Mouse (Mus musculus) MEL (cell line): ENCODE measurements at regions not wholly inside any gene's neighbourhood (a gene's known extent, or its start where the extent isn't known, plus 50 kb on each side); places are given as distances from the start of the nearest gene placed in this dataset.

Source experiments
- DNase-seq: peaks from one replicate; pipeline ENCODE4 v3.0.0; 2011; ENCODE audit warnings: low read depth, low spot score
- H3K27ac ChIP-seq: 2 replicates; pipeline ENCODE4 v1.5.1; 2012; ENCODE audit warnings: low read depth, mild to moderate bottlenecking, control low read depth, low read length, moderate library complexity; ENCODE audit not compliant: control insufficient read depth
- H3K27me3 ChIP-seq, 2 experiments: fragments of 150-350 bp in 1 of 2; sonication (generic) in 1 of 2; 2 replicates each; pipeline ENCODE4 v1.6.1; 2012; ENCODE audit warnings: low read length in 2 of 2, mild to moderate bottlenecking in 2 of 2, improper control_type of control experiment in 1 of 2, moderate library complexity in 1 of 2; ENCODE audit not compliant: insufficient read depth in 2 of 2, control insufficient read depth in 1 of 2
- H3K36me3 ChIP-seq, 2 experiments: 2 replicates each; pipeline ENCODE4 v1.6.1; 2012 to 2014; ENCODE audit warnings: low read length in 2 of 2, improper control_type of control experiment in 1 of 2, inconsistent platforms in 1 of 2, mild to moderate bottlenecking in 1 of 2; ENCODE audit not compliant: insufficient read depth in 2 of 2, control insufficient read depth in 1 of 2
- H3K4me1 ChIP-seq, 2 experiments: fragments of 150-350 bp in 1 of 2; sonication (generic) in 1 of 2; 2 replicates each; pipeline ENCODE4 v1.6.1; 2012; ENCODE audit warnings: low read length in 2 of 2, improper control_type of control experiment in 1 of 2, mild to moderate bottlenecking in 1 of 2; ENCODE audit not compliant: insufficient read depth in 2 of 2, control insufficient read depth in 1 of 2
- H3K4me3 ChIP-seq, 2 experiments: fragments of 150-350 bp in 1 of 2; sonication (generic) in 1 of 2; 2 replicates each; pipeline ENCODE4 v1.5.1; 2012; ENCODE audit warnings: low read depth in 2 of 2, low read length in 2 of 2, mild to moderate bottlenecking in 2 of 2, moderate library complexity in 2 of 2, control low read depth in 1 of 2, improper control_type of control experiment in 1 of 2; ENCODE audit not compliant: control insufficient read depth in 1 of 2, insufficient read depth in 1 of 2
- H3K79me2 ChIP-seq: 2 replicates; pipeline ENCODE4 v1.6.1; 2012; ENCODE audit warnings: mild to moderate bottlenecking, low read length, moderate library complexity; ENCODE audit not compliant: control insufficient read depth, poor library complexity, insufficient read depth
- H3K9ac ChIP-seq: 2 replicates; pipeline ENCODE4 v1.6.1; 2012; ENCODE audit warnings: low read depth, mild to moderate bottlenecking, control low read depth, low read length, moderate library complexity; ENCODE audit not compliant: control insufficient read depth, poor library complexity, severe bottlenecking
- H3K9me3 ChIP-seq: fragments of 150-350 bp; sonication (generic); replicated peaks from 2 replicates; pipeline ENCODE4 v1.6.1; 2012; ENCODE audit warnings: mild to moderate bottlenecking, low read length, improper control_type of control experiment, moderate library complexity; ENCODE audit not compliant: insufficient read depth
- BHLHE40 ChIP-seq: IDR thresholded peaks from 2 replicates; pipeline ENCODE4 v1.6.1; 2012; ENCODE audit warnings: low read depth, mild to moderate bottlenecking, inconsistent platforms, low read length, improper control_type of control experiment, borderline replicate concordance
- CHD2 ChIP-seq: IDR thresholded peaks from 2 replicates; pipeline ENCODE4 v1.6.1; 2011; ENCODE audit warnings: low read length, improper control_type of control experiment
- CTCF ChIP-seq, 3 experiments: IDR thresholded peaks in 2 of 3; conservative IDR thresholded peaks in 1 of 3; 2 replicates each; pipeline ENCODE4 v1.5.1; 2011 to 2012; ENCODE audit warnings: low read length in 3 of 3, low read depth in 2 of 3, mild to moderate bottlenecking in 2 of 3, improper control_type of control experiment in 1 of 3, inconsistent platforms in 1 of 3, mixed read lengths in 1 of 3, moderate library complexity in 1 of 3; ENCODE audit not compliant: control insufficient read depth in 1 of 3, insufficient read depth in 1 of 3, poor library complexity in 1 of 3, severe bottlenecking in 1 of 3
- EP300 ChIP-seq, 2 experiments: IDR thresholded peaks; 2 replicates each; pipeline ENCODE4 v1.6.1; 2011; ENCODE audit warnings: improper control_type of control experiment in 2 of 2, low read length in 2 of 2, low read depth in 1 of 2, mild to moderate bottlenecking in 1 of 2
- HCFC1 ChIP-seq: IDR thresholded peaks from 2 replicates; pipeline ENCODE4 v1.6.1; 2012; ENCODE audit warnings: low read depth, mild to moderate bottlenecking, inconsistent platforms, low read length, improper control_type of control experiment, moderate library complexity
- MAX ChIP-seq: IDR thresholded peaks from 2 replicates; pipeline ENCODE4 v1.6.1; 2011; ENCODE audit warnings: low read length, improper control_type of control experiment
- MAZ ChIP-seq: IDR thresholded peaks from 2 replicates; pipeline ENCODE4 v1.6.1; 2012; ENCODE audit warnings: low read depth, mild to moderate bottlenecking, inconsistent platforms, low read length, improper control_type of control experiment
- MEF2A ChIP-seq: IDR thresholded peaks from 2 replicates; pipeline ENCODE4 v1.6.1; 2014; ENCODE audit warnings: low read depth, mild to moderate bottlenecking, inconsistent platforms, low read length, improper control_type of control experiment; ENCODE audit not compliant: poor library complexity, insufficient replicate concordance, severe bottlenecking; ENCODE audit errors: extremely low read depth
- NELFE ChIP-seq: IDR thresholded peaks from 2 replicates; pipeline ENCODE4 v1.6.1; 2011; ENCODE audit warnings: low read depth, low read length, improper control_type of control experiment
- POLR2A ChIP-seq, 2 experiments: IDR thresholded peaks; 2 replicates each; pipeline ENCODE4 v1.6.1; 2011 to 2012; ENCODE audit warnings: low read length in 2 of 2, mild to moderate bottlenecking in 2 of 2, control low read depth in 1 of 2, improper control_type of control experiment in 1 of 2, low read depth in 1 of 2, moderate library complexity in 1 of 2; ENCODE audit not compliant: control insufficient read depth in 1 of 2, insufficient read depth in 1 of 2, poor library complexity in 1 of 2
- POLR2AphosphoS2 ChIP-seq: IDR thresholded peaks from 2 replicates; pipeline ENCODE4 v1.6.1; 2011; ENCODE audit warnings: low read length, improper control_type of control experiment
- POLR2AphosphoS5 ChIP-seq: IDR thresholded peaks from 2 replicates; pipeline ENCODE4 v1.6.1; 2012; ENCODE audit warnings: low read depth, borderline replicate concordance, mild to moderate bottlenecking, inconsistent platforms, low read length, moderate library complexity, mixed read lengths
- RAD21 ChIP-seq: IDR thresholded peaks from 2 replicates; pipeline ENCODE4 v1.6.1; 2011; ENCODE audit warnings: mild to moderate bottlenecking, low read depth, low read length, improper control_type of control experiment
- RCOR1 ChIP-seq: IDR thresholded peaks from 2 replicates; pipeline ENCODE4 v1.6.1; 2012; ENCODE audit warnings: low read depth, mild to moderate bottlenecking, inconsistent platforms, low read length, improper control_type of control experiment
- SIN3A ChIP-seq: IDR thresholded peaks from 2 replicates; pipeline ENCODE4 v1.6.1; 2012; ENCODE audit warnings: low read length, improper control_type of control experiment, inconsistent platforms
- TAL1 ChIP-seq: IDR thresholded peaks from 2 replicates; pipeline ENCODE4 v1.6.1; 2012; ENCODE audit warnings: mild to moderate bottlenecking, inconsistent platforms, low read length, moderate library complexity, mixed read lengths
- TBP ChIP-seq: IDR thresholded peaks from 2 replicates; pipeline ENCODE4 v1.8.0; 2011; ENCODE audit warnings: low read depth, low read length, improper control_type of control experiment
- TCF12 ChIP-seq: IDR thresholded peaks from 2 replicates; pipeline ENCODE4 v1.6.1; 2014; ENCODE audit warnings: low read depth, mild to moderate bottlenecking, inconsistent platforms, low read length, improper control_type of control experiment, moderate library complexity
- UBTF ChIP-seq: IDR thresholded peaks from 2 replicates; pipeline ENCODE4 v1.6.1; 2012; ENCODE audit warnings: low read depth, mild to moderate bottlenecking, inconsistent platforms, low read length, improper control_type of control experiment, moderate library complexity, borderline replicate concordance; ENCODE audit not compliant: insufficient read depth
- USF1 ChIP-seq: IDR thresholded peaks from 2 replicates; pipeline ENCODE4 v1.6.1; 2014; ENCODE audit warnings: low read depth, mild to moderate bottlenecking, inconsistent platforms, low read length, improper control_type of control experiment, moderate library complexity
- USF2 ChIP-seq, 2 experiments: IDR thresholded peaks; 2 replicates each; pipeline ENCODE4 v1.6.1; 2011 to 2012; ENCODE audit warnings: improper control_type of control experiment in 2 of 2, low read length in 2 of 2, borderline replicate concordance in 1 of 2, inconsistent platforms in 1 of 2, low read depth in 1 of 2, mild to moderate bottlenecking in 1 of 2; ENCODE audit not compliant: insufficient read depth in 1 of 2
- ZMIZ1 ChIP-seq: IDR thresholded peaks from 2 replicates; pipeline ENCODE4 v1.6.1; 2012; ENCODE audit warnings: low read depth, mild to moderate bottlenecking, inconsistent platforms, low read length, improper control_type of control experiment, moderate library complexity

GRCm38 (mm10) chr12:7709872-7710271 lies 267.6 kb upstream of the Apob start:
- Histone ChIP-seq H3K36me3 (no peaks in the 10 kb centered on the region), H3K27ac (no peak overlapping the region), H3K4me1 (no peaks in the 10 kb centered on the region), H3K9ac (no peak overlapping the region), H3K4me3 (no peak overlapping the region), H3K9me3 (no peaks in the 10 kb centered on the region), H3K27me3 (no peaks in the 10 kb centered on the region), H3K79me2 (no peaks in the 10 kb centered on the region)
- no peak for DNase-seq
- TF ChIP-seq NELFE (no peak), SIN3A (no peak), CHD2 (no peak), HCFC1 (no peak), MAZ (no peak)

- no peak for DNase-seq
- H3K79me2 ChIP-seq, result no peaks in the 10 kb centered on the region
- H3K27ac ChIP-seq, result no peak overlapping the region
- TF ChIP-seq RCOR1 (no peak), UBTF (no peak), USF2 (IDR thresholded peaks at IDR 0.05; ENCODE audit: borderline replicate concordance in 1 of 2, insufficient read depth in 1 of 2, low read depth in 1 of 2, low read length in 2 of 2) (no peak)
- no peaks in the 10 kb centered on the region for H3K9me3 ChIP-seq
- H3K4me3 ChIP-seq, result no peak overlapping the region
- no peaks in the 10 kb centered on the region for H3K27me3 ChIP-seq
- H3K4me1 ChIP-seq, result no peaks in the 10 kb centered on the region
- no peak overlapping the region for H3K9ac ChIP-seq
- H3K36me3 ChIP-seq, result no peaks in the 10 kb centered on the region
These were observed 262.4 kb upstream of the Apob start for GRCm38 (mm10) chr12:7715091-7715490.

GRCm38 (mm10) chr12:7718556-7718955 lies 258.9 kb upstream of the Apob start:
- Histone ChIP-seq H3K79me2 (no peaks in the 10 kb centered on the region), H3K4me3 (no peak overlapping the region), H3K4me1 (no peaks in the 10 kb centered on the region), H3K27ac (no peak overlapping the region), H3K9me3 (no peaks in the 10 kb centered on the region), H3K9ac (no peak overlapping the region), H3K27me3 (no peaks in the 10 kb centered on the region), H3K36me3 (no peaks in the 10 kb centered on the region)
- TF ChIP-seq POLR2A (IDR thresholded peaks at IDR 0.05; ENCODE audit: control insufficient read depth in 1 of 2, insufficient read depth in 1 of 2, low read depth in 1 of 2, low read length in 2 of 2, poor library complexity in 1 of 2) (no peak), ZMIZ1 (no peak), UBTF (no peak), TCF12 (no peak), MAX (no peak), TAL1 (no peak), USF1 (no peak), EP300 (IDR thresholded peaks at IDR 0.05; ENCODE audit: low read depth in 1 of 2, low read length in 2 of 2) (no peak), RAD21 (no peak), CTCF (IDR thresholded peaks at IDR 0.05 in 2 of 3, conservative IDR thresholded peaks at IDR 0.05 in 1 of 3; ENCODE audit: control insufficient read depth in 1 of 3, insufficient read depth in 1 of 3, low read depth in 2 of 3, low read length in 3 of 3, poor library complexity in 1 of 3, severe bottlenecking in 1 of 3) (no peak), SIN3A (no peak), BHLHE40 (no peak), POLR2AphosphoS5 (no peak), POLR2AphosphoS2 (no peak), TBP (no peak), MEF2A (no peak)
- DNase-seq, result no peak
